Comparison of ENCODE assay signal across 32 mouse cellular contexts in the genomic region with DNA sequence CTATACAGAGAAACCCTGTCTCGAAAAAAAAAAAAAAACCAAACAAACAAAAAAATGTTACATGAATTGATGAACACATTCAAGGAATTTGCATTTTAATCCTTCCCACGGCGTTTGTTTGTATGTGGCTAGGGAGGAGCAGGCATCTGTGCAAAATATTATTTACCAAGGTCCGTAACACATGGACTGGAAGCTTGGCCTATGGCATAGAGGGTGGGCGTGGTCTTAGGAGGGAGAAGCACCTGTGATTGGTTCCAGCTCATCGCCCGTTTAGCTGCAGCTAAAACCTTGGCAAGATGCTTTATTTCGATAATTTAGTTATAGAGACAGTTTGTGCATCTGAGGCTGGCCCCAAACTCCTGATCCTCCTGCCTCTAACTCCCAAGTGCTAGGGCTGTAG. TPM values are rescaled to one million over a fixed set of nuclear protein-coding genes. Genes with fewer than 3 reads are reported as not detected.
A peak's percentile ranks its signal among the peaks of the same experiment; 100 is the strongest.
DNase-seq lines count a peak whose midpoint lies in the region; ATAC-seq and TF ChIP-seq lines count a peak whose summit lies in the region.
"Had no signal": no experiment of that assay in that cellular context is flagged by ENCODE, and none has a peak within 500 bp of the region (broad histone marks: within the 10 kb centered on the region; RNA-seq: fewer than 3 reads in every experiment).

No protein-coding gene starts in this region.

- H3K4me1 ChIP-seq in intestine, postnatal 0 days (replicated peaks; ENCODE audit: control insufficient read depth, insufficient read depth, low read length): no peaks in the 10 kb centered on the region
- peaks cover 24% of the 10 kb centered on the region for H3K4me1 ChIP-seq in intestine, embryonic 15.5 days (replicated peaks)
- H3K4me1 ChIP-seq in ES-Bruce4 (ENCODE audit: control insufficient read depth, insufficient read depth, low read length): peaks cover 2% of the 10 kb centered on the region
- peaks cover 15% of the 10 kb centered on the region for H3K4me1 ChIP-seq in small intestine, adult 2 months (ENCODE audit: control insufficient read depth, insufficient read depth, insufficient read length, low read length)
- H3K4me1 ChIP-seq in liver, embryonic 11.5 days (replicated peaks; ENCODE audit: control insufficient read depth, insufficient read depth, low read length): peaks cover 5% of the 10 kb centered on the region; the same call in 1 of the 2 replicates

- no peak overlapping the region for H3K9ac ChIP-seq in intestine, postnatal 0 days (ENCODE audit: low read depth, low read length)
- H3K9ac ChIP-seq in intestine, embryonic 15.5 days: no peak overlapping the region
- H3K9ac ChIP-seq in ES-Bruce4 (ENCODE audit: low read depth, poor library complexity, severe bottlenecking): no peak overlapping the region
- no peak overlapping the region for H3K9ac ChIP-seq in liver, embryonic 11.5 days (ENCODE audit: low read depth, low read length)
- H3K9ac ChIP-seq: embryonic facial prominence, embryonic 12.5 days; forebrain, embryonic 13.5 days; forebrain, embryonic 15.5 days; forebrain, postnatal 0 days had no signal

- no peak for TF ChIP-seq EP300 in ES-Bruce4 (IDR thresholded peaks at IDR 0.05; ENCODE audit: insufficient read depth, low read depth, low read length)

- DNase-seq in kidney, postnatal 36 days: peak; percentile 34 to 35
- no peak for DNase-seq in kidney, adult 8-10 months
- DNase-seq in liver, embryonic 11.5 days (ENCODE audit: low spot score): no peak
- no peak for DNase-seq in left cerebral cortex, postnatal 10 days (ENCODE audit: extremely low spot score in 1 of 2, low spot score in 2 of 2)
- DNase-seq: adrenal gland, adult 8-10 months; adrenal gland, postnatal 14 days; B cell, adult 2 months; cerebellum, adult 11 months; cerebellum, adult 18-20 months; cerebellum, adult 8-10 months; cerebellum, adult 9-11 months; cerebellum, postnatal 14 days; cerebellum, postnatal 36 days; forebrain, postnatal 0 days had no signal

- H3K27ac ChIP-seq in intestine, postnatal 0 days (ENCODE audit: low read depth, low read length): no peak overlapping the region
- no peak overlapping the region for H3K27ac ChIP-seq in intestine, embryonic 15.5 days
- no peak overlapping the region for H3K27ac ChIP-seq in ES-Bruce4 (ENCODE audit: insufficient read depth, low read length)
- no peak overlapping the region for H3K27ac ChIP-seq in small intestine, adult 2 months (ENCODE audit: insufficient read depth, low read depth, low read length)
- no peak overlapping the region for H3K27ac ChIP-seq in liver, embryonic 11.5 days (ENCODE audit: low read depth, low read length)
- H3K27ac ChIP-seq: embryonic facial prominence, embryonic 10.5 days; embryonic facial prominence, embryonic 12.5 days; forebrain, embryonic 13.5 days; forebrain, embryonic 15.5 days had no signal

- 68% methylated on average over 8 of the region's 8 CpGs for WGBS in intestine, postnatal 0 days
- 73% methylated on average over 8 of the region's 8 CpGs for WGBS in intestine, embryonic 15.5 days
- 32% methylated on average over 8 of the region's 8 CpGs for WGBS in small intestine, adult 2 months
- 69% methylated on average over 8 of the region's 8 CpGs for WGBS in liver, embryonic 11.5 days

- TF ChIP-seq CTCF in intestine, postnatal 0 days (IDR thresholded peaks at IDR 0.05; ENCODE audit: low read depth): no peak
- no peak for TF ChIP-seq CTCF in ES-Bruce4 (IDR thresholded peaks at IDR 0.05; ENCODE audit: low read depth, low read length)
- TF ChIP-seq CTCF in small intestine, adult 2 months (IDR thresholded peaks at IDR 0.05; ENCODE audit: extremely low read depth, insufficient read length, insufficient replicate concordance, low read depth, low read length): no peak

- no peaks in the 10 kb centered on the region for H3K9me3 ChIP-seq in intestine, postnatal 0 days (ENCODE audit: control insufficient read depth)
- H3K9me3 ChIP-seq in intestine, embryonic 15.5 days: no peaks in the 10 kb centered on the region
- no peaks in the 10 kb centered on the region for H3K9me3 ChIP-seq in ES-Bruce4 (replicated peaks; ENCODE audit: control insufficient read depth, insufficient read depth, low read length, poor library complexity, severe bottlenecking)
- H3K9me3 ChIP-seq in liver, embryonic 11.5 days (ENCODE audit: control insufficient read depth, low read length): no peaks in the 10 kb centered on the region
- H3K9me3 ChIP-seq: embryonic facial prominence, embryonic 10.5 days; embryonic facial prominence, embryonic 12.5 days; forebrain, embryonic 13.5 days; forebrain, embryonic 15.5 days had no signal

- intact Hi-C loops in left cerebral cortex, postnatal 10 days (cut with DNase I): no loop called here

- no peaks in the 10 kb centered on the region for H3K36me3 ChIP-seq in intestine, postnatal 0 days (ENCODE audit: control insufficient read depth, insufficient read depth)
- no peaks in the 10 kb centered on the region for H3K36me3 ChIP-seq in intestine, embryonic 15.5 days
- H3K36me3 ChIP-seq in ES-Bruce4 (ENCODE audit: control insufficient read depth, insufficient read depth, low read length, poor library complexity, severe bottlenecking): no peaks in the 10 kb centered on the region
- no peaks in the 10 kb centered on the region; the same call in 1 of the 2 replicates for H3K36me3 ChIP-seq in small intestine, adult 2 months (ENCODE audit: control insufficient read depth, insufficient read depth, low read length)
- H3K36me3 ChIP-seq in liver, embryonic 11.5 days (ENCODE audit: control insufficient read depth, insufficient read depth, low read length): no peaks in the 10 kb centered on the region
- H3K36me3 ChIP-seq: embryonic facial prominence, embryonic 10.5 days; embryonic facial prominence, embryonic 12.5 days; forebrain, embryonic 15.5 days had no signal

- TF ChIP-seq POLR2A in ES-Bruce4 (IDR thresholded peaks at IDR 0.05; ENCODE audit: insufficient read depth, low read length): no peak
- TF ChIP-seq POLR2A in small intestine, adult 2 months (IDR thresholded peaks at IDR 0.05; ENCODE audit: low read depth, low read length): no peak

- no peaks in the 10 kb centered on the region for H3K27me3 ChIP-seq in intestine, postnatal 0 days (replicated peaks; ENCODE audit: control insufficient read depth, insufficient read depth, low read length)
- no peaks in the 10 kb centered on the region for H3K27me3 ChIP-seq in intestine, embryonic 15.5 days (replicated peaks)
- H3K27me3 ChIP-seq in ES-Bruce4 (ENCODE audit: control insufficient read depth, insufficient read depth, low read length, poor library complexity, severe bottlenecking): no peaks in the 10 kb centered on the region
- no peaks in the 10 kb centered on the region for H3K27me3 ChIP-seq in small intestine, adult 2 months (ENCODE audit: control insufficient read depth, insufficient read depth, low read length)
- no peaks in the 10 kb centered on the region for H3K27me3 ChIP-seq in liver, embryonic 11.5 days (replicated peaks; ENCODE audit: control insufficient read depth, insufficient read depth, low read length)
- H3K27me3 ChIP-seq: CH12.LX; embryonic facial prominence, embryonic 12.5 days; forebrain, embryonic 13.5 days; forebrain, embryonic 15.5 days; Patski had no signal

- H3K4me3 ChIP-seq in intestine, postnatal 0 days (ENCODE audit: low read depth, low read length): no peak overlapping the region
- H3K4me3 ChIP-seq in intestine, embryonic 15.5 days (replicated peaks): no peak overlapping the region
- H3K4me3 ChIP-seq in ES-Bruce4 (ENCODE audit: low read depth, low read length): peak overlapping the region; percentile 18; the same call in 1 of the 2 replicates
- peak overlapping the region; percentile 63 for H3K4me3 ChIP-seq in small intestine, adult 2 months (ENCODE audit: low read depth, low read length)
- no peak overlapping the region for H3K4me3 ChIP-seq in liver, embryonic 11.5 days (ENCODE audit: low read depth, low read length)
- H3K4me3 ChIP-seq: embryonic facial prominence, embryonic 10.5 days; embryonic facial prominence, embryonic 12.5 days; forebrain, embryonic 13.5 days; forebrain, embryonic 15.5 days had no signal

- peak overlapping the region; percentile 59; the same call in 1 of the 2 replicates for H3K4me2 ChIP-seq in intestine, postnatal 0 days (replicated peaks; ENCODE audit: low read depth)
- no peak overlapping the region for H3K4me2 ChIP-seq in intestine, embryonic 15.5 days (replicated peaks)
- H3K4me2 ChIP-seq in liver, embryonic 11.5 days: no peak overlapping the region
- H3K4me2 ChIP-seq: embryonic facial prominence, embryonic 12.5 days; forebrain, embryonic 13.5 days; forebrain, embryonic 15.5 days had no signal

- no peak for ATAC-seq in intestine, postnatal 0 days
- ATAC-seq in intestine, embryonic 15.5 days: no peak
- ATAC-seq in liver, embryonic 11.5 days (replicated peaks; ENCODE audit: low FRiP score): no peak
- ATAC-seq: activated CD4-positive, CD25-positive, alpha-beta regulatory T cell, adult 4 months; CD4-positive, CD25-positive, alpha-beta regulatory T cell, adult 4 months; forebrain, embryonic 13.5 days; forebrain, embryonic 15.5 days; forebrain, postnatal 0 days; Patski had no signal

RNA-seq across cellular contexts. Expression of a gene that starts 2.3 kb away (rescaled TPM):
- polyA plus RNA-seq in intestine, postnatal 0 days (2015; fragmentation: Nextera tagmentation; extraction: Ambion mirVana): 23.8 and 26.9 TPM in 2 replicates
- 2.2 TPM in 2 replicates for polyA plus RNA-seq in intestine, embryonic 15.5 days (2015; fragmentation: Nextera tagmentation; extraction: Ambion mirVana)
- 2.2 TPM in 2 replicates for polyA plus RNA-seq in ES-Bruce4 (2011; ENCODE audit: insufficient read depth, insufficient read length, low read depth, missing spikeins)
- polyA plus RNA-seq in small intestine, adult 2 months (2012; rRNA removed): 165 and 177 TPM in 2 replicates
- polyA plus RNA-seq in liver, embryonic 11.5 days (2014; fragmentation: Nextera tagmentation; extraction: Ambion mirVana): 0.14 and 0.48 TPM in 2 replicates
- 1 to 10 TPM; 4.4 to 6.2 TPM for total RNA-seq in left cerebral cortex, postnatal 10 days (2021)
- total RNA-seq: common myeloid progenitor, adult 5-6 weeks had no signal
- polyA plus RNA-seq: activated CD4-positive, CD25-positive, alpha-beta regulatory T cell, adult 4 months; CD4-positive, CD25-positive, alpha-beta regulatory T cell, adult 4 months; Patski had no signal

RNA-seq across cellular contexts. Expression of a gene that starts 27.3 kb away (rescaled TPM):
- polyA plus RNA-seq in intestine, postnatal 0 days (2015; fragmentation: Nextera tagmentation; extraction: Ambion mirVana): 7.0 and 8.2 TPM in 2 replicates
- 0.30 and 0.63 TPM in 2 replicates for polyA plus RNA-seq in intestine, embryonic 15.5 days (2015; fragmentation: Nextera tagmentation; extraction: Ambion mirVana)
- polyA plus RNA-seq in ES-Bruce4 (2011; ENCODE audit: insufficient read depth, insufficient read length, low read depth, missing spikeins): not detected in 2 replicates
- 47.2 and 68.9 TPM in 2 replicates for polyA plus RNA-seq in small intestine, adult 2 months (2012; rRNA removed)
- not detected in 2 replicates for polyA plus RNA-seq in liver, embryonic 11.5 days (2014; fragmentation: Nextera tagmentation; extraction: Ambion mirVana)
- not detected for total RNA-seq in left cerebral cortex, postnatal 10 days (2021)
- total RNA-seq: adrenal gland, adult 18-20 months; adrenal gland, adult 8-10 months; adrenal gland, postnatal 14 days; adrenal gland, postnatal 4 days; common myeloid progenitor, adult 5-6 weeks; forebrain, postnatal 0 days had no signal
- polyA plus RNA-seq: activated CD4-positive, CD25-positive, alpha-beta regulatory T cell, adult 4 months; brain, embryonic 14.5 days; CD4-positive, CD25-positive, alpha-beta regulatory T cell, adult 4 months; embryonic facial prominence, embryonic 10.5 days; embryonic facial prominence, embryonic 12.5 days; embryonic facial prominence, embryonic 14.5 days; forebrain, embryonic 11.5 days; forebrain, embryonic 13.5 days; forebrain, embryonic 15.5 days; forebrain, postnatal 0 days; Patski had no signal

RNA-seq across cellular contexts. Expression of a gene that starts 34.3 kb away (rescaled TPM):
- 2.5 and 3.2 TPM in 2 replicates for polyA plus RNA-seq in intestine, postnatal 0 days (2015; fragmentation: Nextera tagmentation; extraction: Ambion mirVana)
- polyA plus RNA-seq in intestine, embryonic 15.5 days (2015; fragmentation: Nextera tagmentation; extraction: Ambion mirVana): 1.3 and 1.5 TPM in 2 replicates
- 2.2 and 2.7 TPM in 2 replicates for polyA plus RNA-seq in ES-Bruce4 (2011; ENCODE audit: insufficient read depth, insufficient read length, low read depth, missing spikeins)
- polyA plus RNA-seq in small intestine, adult 2 months (2012; rRNA removed): 2.6 and 3.5 TPM in 2 replicates
- 0.29 and 0.31 TPM in 2 replicates for polyA plus RNA-seq in liver, embryonic 11.5 days (2014; fragmentation: Nextera tagmentation; extraction: Ambion mirVana)
- 1 to 10 TPM in 1 of 2 experiments, under 1 TPM in 1; 0.94 to 1.1 TPM for total RNA-seq in left cerebral cortex, postnatal 10 days (2021)

Comparison
In these comparisons a context has a peak if more than half of its experiments do, and no peak if none do; other contexts are left out.
1. DNase-seq: peak in kidney, postnatal 36 days (2 of 2); none in kidney, adult 8-10 months (0 of 2), liver, embryonic 11.5 days (single experiment) and left cerebral cortex, postnatal 10 days (0 of 2).
2. H3K4me3 ChIP-seq: peak in ES-Bruce4 (single experiment) and small intestine, adult 2 months (single experiment); none in intestine, postnatal 0 days (single experiment), intestine, embryonic 15.5 days (single experiment) and liver, embryonic 11.5 days (single experiment).